Mouse (Mus musculus): ENCODE measurements around the gene Sytl1.
A peak's percentile ranks its signal among the peaks of the same experiment; 100 is the strongest.

Gene Sytl1

DNA sequence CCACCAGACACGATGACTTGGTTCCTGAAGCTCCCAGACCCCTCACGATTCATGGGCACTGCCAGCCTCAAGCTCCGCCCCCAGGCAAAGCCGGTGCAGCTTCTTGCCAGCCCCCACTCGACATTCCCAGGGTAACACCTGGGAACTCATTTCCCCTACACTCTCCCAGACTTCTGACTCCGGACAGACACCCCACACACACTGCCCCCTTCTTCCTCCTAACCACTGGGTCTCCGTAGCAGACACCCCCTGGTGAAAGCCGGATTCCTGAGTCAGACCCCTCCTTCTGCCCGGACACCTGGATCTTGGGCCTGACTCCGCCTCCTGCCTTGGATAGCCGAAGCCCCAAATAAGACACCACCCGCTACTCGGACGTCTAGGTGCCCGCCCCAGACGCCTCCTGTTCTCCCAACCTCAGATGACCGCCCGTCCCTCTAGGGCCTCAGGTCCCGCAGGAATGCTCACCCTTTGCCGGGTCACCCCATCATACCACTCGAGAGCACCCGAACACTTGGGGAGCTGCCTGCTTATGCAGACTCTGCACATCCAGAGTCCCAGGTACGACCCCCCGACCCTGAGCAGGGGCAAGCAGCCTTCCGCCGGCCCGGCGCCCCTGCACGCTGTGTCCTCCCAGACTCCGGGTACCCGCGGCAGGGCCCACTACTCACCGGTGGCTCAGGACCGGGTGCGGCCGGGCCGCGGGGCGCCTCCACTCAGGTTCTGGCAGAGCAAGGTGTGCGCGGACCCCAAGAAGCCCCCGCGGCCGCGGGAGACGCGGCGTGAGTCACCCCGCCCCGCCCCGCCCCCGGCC is 51.0 kb downstream of the Sytl1 start, which contains the start of the genes Cd164l2 and Gpr3:
Gene Cd164l2 (plus strand): TSS at position 381 of the 811 bp plus-strand sequence.
Gene Gpr3 (minus strand): TSS at position 786 of the 811 bp plus-strand sequence.
- DNase-seq (ENCODE audit: low read depth, low spot score) = no peak

DNA sequence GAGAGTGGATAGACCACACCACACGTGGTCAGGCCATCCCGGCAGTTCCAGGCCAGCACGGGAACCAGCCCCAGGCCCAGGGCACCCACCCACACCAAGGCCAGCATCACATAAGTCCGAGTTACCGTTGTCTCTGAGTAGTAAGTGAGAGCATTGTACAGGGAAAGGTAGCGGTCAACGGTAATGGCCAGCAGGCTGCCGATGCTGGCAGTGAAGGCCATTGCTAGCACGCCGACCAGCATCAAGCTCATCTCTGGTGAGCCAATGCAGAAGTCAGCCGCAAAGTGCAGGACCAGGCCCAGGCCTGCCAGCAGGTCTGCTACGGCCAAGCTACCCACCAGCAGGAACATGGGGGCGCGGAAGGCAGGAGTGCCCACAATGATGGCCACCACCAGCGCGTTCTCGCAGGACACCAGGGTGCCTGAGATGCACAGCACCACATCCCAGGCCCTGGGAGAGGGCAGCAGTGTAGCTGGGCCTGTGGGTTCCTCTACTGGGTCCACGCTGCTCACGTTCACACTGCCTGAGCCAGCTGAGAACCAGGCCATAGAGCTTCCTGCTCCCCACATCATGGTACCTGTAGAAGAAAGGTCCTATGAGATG is 52.0 kb downstream of the Sytl1 start:
- no peak for DNase-seq (ENCODE audit: low read depth, low spot score)

- no peak for DNase-seq (ENCODE audit: low read depth, low spot score)
These were observed 52.7 kb downstream of the Sytl1 start for GRCm38 (mm10) chr4:133210023-133210787.

DNA sequence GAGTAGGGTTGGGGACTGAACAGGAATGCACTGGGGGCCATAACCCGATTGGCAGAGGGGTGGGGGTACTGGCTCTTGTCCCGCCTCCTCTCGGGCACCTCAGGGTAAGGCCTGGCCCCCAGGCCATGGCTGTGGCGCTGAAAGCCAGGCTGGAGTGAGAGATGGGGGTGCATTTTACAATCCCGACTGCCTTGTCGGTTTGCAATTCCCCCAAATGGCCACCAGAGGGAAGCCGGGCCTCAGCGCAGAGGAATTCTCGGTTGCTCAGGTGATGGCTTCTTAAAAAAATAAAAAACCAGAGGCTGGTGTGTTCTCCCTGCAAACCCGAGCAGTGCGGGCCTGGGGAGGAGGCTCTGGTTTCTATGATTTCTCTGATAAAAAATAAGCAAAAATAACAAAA is 53.5 kb downstream of the Sytl1 start:
- peak; percentile 63 for DNase-seq (ENCODE audit: low read depth, low spot score)

GRCm38 (mm10) chr4:133204379-133204778 is 58.5 kb downstream of the Sytl1 start:
- DNase-seq (ENCODE audit: low read depth, low spot score) = no peak

GRCm38 (mm10) chr4:133203591-133203990 is 59.3 kb downstream of the Sytl1 start:
- no peak for DNase-seq (ENCODE audit: low read depth, low spot score)

Data from ES-CJ7 (cell line).